Mouse (Mus musculus) neural tube, embryonic 15.5 days (tissue): Measurements from ENCODE around the gene Pknox1. TPM values are rescaled to one million over a fixed set of nuclear protein-coding genes. Genes with fewer than 3 reads are reported as not detected.

Source experiments
- microRNA-seq: library from miRNA; unstranded; fragments of <30 nt; microRNA quantifications from one replicate; pipeline ENCODE4, GENCODE M21; 2017
- polyA plus RNA-seq: library from polyadenylated mRNA; unstranded; fragments of >200 nt; fragmentation: Nextera tagmentation; extraction: Ambion mirVana; gene quantifications from 2 replicates; pipeline ENCODE4 v1.2.1, GENCODE M21; 2015

The Pknox1 gene
- polyA plus RNA-seq, 1 experiment from 2014 or later, result 43.4 TPM

Small RNAs within 50 kb of the gene (microRNA-seq; reads per million reads assigned to microRNA genes)
- not detected for gene Gm24970

Other genes starting within 250 kb of the Pknox1 start
- gene Pde9a, start 178.5 kb upstream of the Pknox1 start, polyA plus RNA-seq, result 24.9 and 25.8 TPM in 2 replicates
- 32.7 and 34.2 TPM in 2 replicates for gene Wdr4, start 44.8 kb upstream of the Pknox1 start, polyA plus RNA-seq
- gene Ndufv3, start 44.6 kb upstream of the Pknox1 start, polyA plus RNA-seq, result 435 and 492 TPM in 2 replicates
- gene Cbs, start 72.5 kb downstream of the Pknox1 start, polyA plus RNA-seq, result 12.0 and 12.4 TPM in 2 replicates
- 176 and 225 TPM in 2 replicates for gene U2af1, start 94.2 kb downstream of the Pknox1 start, polyA plus RNA-seq
- 0.14 TPM in 1 of 2 replicates, not detected in the other for gene Cryaa, start 113.1 kb downstream of the Pknox1 start, polyA plus RNA-seq